Mouse (Mus musculus) cerebellum, adult 2 months (tissue): Measurements from ENCODE around the gene Pcyt2.

Experiments used
- CTCF ChIP-seq: fragments of 200-500 bp; IDR thresholded peaks from 2 replicates; pipeline ENCODE4 v1.5.1; 2011; ENCODE audit warnings: low read depth, mild to moderate bottlenecking, control low read depth, low read length, moderate library complexity, borderline replicate concordance; ENCODE audit not compliant: insufficient read depth
- POLR2A ChIP-seq: fragments of 200-500 bp; IDR thresholded peaks from 2 replicates; pipeline ENCODE4 v1.6.1; 2011; ENCODE audit warnings: low read length, control low read depth, borderline replicate concordance; ENCODE audit not compliant: insufficient read depth

- no peak for TF ChIP-seq CTCF
- TF ChIP-seq POLR2A = no peak
Observed at GRCm38 (mm10) chr11:120571754-120572416, 45.9 kb downstream of the Pcyt2 start.
